Mouse (Mus musculus) right cerebral cortex, adult 2 months (tissue): ENCODE results near the gene Dnajb12.

Experiments
- DNase-seq, 2 experiments: peaks; one replicate each; pipeline ENCODE4 v3.0.0; 2021 to 2022; ENCODE audit warnings: low spot score in 2 of 2

The Dnajb12 gene

GRCm38 (mm10) chr10:59896911-59897331 lies 17.6 kb downstream of the Dnajb12 start:
- DNase-seq, result peak in 1 of 2 experiments; percentile 35

- DNase-seq, result peak; percentile 85 to 89
These were observed 18.2 kb downstream of the Dnajb12 start for GRCm38 (mm10) chr10:59897511-59897910.

- peak in 1 of 2 experiments; percentile 33 for DNase-seq
These were observed 18.9 kb downstream of the Dnajb12 start for GRCm38 (mm10) chr10:59898180-59898778.

GRCm38 (mm10) chr10:59898935-59899334 lies 19.6 kb downstream of the Dnajb12 start:
- DNase-seq, result no peak

GRCm38 (mm10) chr10:59899341-59900173 lies 20.2 kb downstream of the Dnajb12 start:
- peak; percentile 85 to 89 for DNase-seq

- no peak for DNase-seq
These were observed 20.7 kb downstream of the Dnajb12 start for GRCm38 (mm10) chr10:59900174-59900435.

- DNase-seq, result peak in 1 of 2 experiments; percentile 16
These were observed 21.6 kb downstream of the Dnajb12 start for GRCm38 (mm10) chr10:59900939-59901338.

GRCm38 (mm10) chr10:59901463-59901862 lies 22.1 kb downstream of the Dnajb12 start:
- no peak for DNase-seq

GRCm38 (mm10) chr10:59901986-59902605 lies 22.7 kb downstream of the Dnajb12 start:
- DNase-seq, result peak; percentile 39 to 47

GRCm38 (mm10) chr10:59902606-59902990 lies 23.2 kb downstream of the Dnajb12 start:
- no peak for DNase-seq

GRCm38 (mm10) chr10:59903170-59903569 lies 23.8 kb downstream of the Dnajb12 start:
- DNase-seq, result no peak

- DNase-seq, result no peak
These were observed 27.8 kb downstream of the Dnajb12 start for GRCm38 (mm10) chr10:59907080-59907609.

GRCm38 (mm10) chr10:59907695-59908299 lies 28.4 kb downstream of the Dnajb12 start:
- peak in 1 of 2 experiments; percentile 14 for DNase-seq

- no peak for DNase-seq
These were observed 29.5 kb downstream of the Dnajb12 start for GRCm38 (mm10) chr10:59908776-59909315.

GRCm38 (mm10) chr10:59909357-59909847 lies 30.0 kb downstream of the Dnajb12 start:
- DNase-seq, result no peak

- DNase-seq, result no peak
These were observed 31.7 kb downstream of the Dnajb12 start for GRCm38 (mm10) chr10:59911091-59911490.

GRCm38 (mm10) chr10:59911561-59912198 lies 32.3 kb downstream of the Dnajb12 start:
- no peak for DNase-seq

GRCm38 (mm10) chr10:59915196-59915962 lies 36.0 kb downstream of the Dnajb12 start:
- no peak for DNase-seq

GRCm38 (mm10) chr10:59916159-59916558 lies 36.8 kb downstream of the Dnajb12 start:
- DNase-seq, result no peak

GRCm38 (mm10) chr10:59916649-59917048 lies 37.3 kb downstream of the Dnajb12 start:
- no peak for DNase-seq
